Mouse (Mus musculus) mesoderm, embryonic 11.5 days (tissue): ENCODE data around the gene Irs2.

Experiments
- DNase-seq: peaks from one replicate; pipeline ENCODE4 v3.0.0-alpha.2; 2012; ENCODE audit warnings: low read depth, low spot score

Gene Irs2

GRCm38 (mm10) chr8:11008379-11008775 lies at the start of gene Irs2:
Irs2 (minus strand) TSS chr8:11008458.
- DNase-seq = no peak

- no peak for DNase-seq
Measured at GRCm38 (mm10) chr8:11056665-11057064, 48.4 kb upstream of the Irs2 start.

GRCm38 (mm10) chr8:11056175-11056563 lies 47.9 kb upstream of the Irs2 start:
- DNase-seq = no peak

- peak; percentile 50 for DNase-seq
Measured at GRCm38 (mm10) chr8:11055557-11056174, 47.4 kb upstream of the Irs2 start.

GRCm38 (mm10) chr8:11049835-11050234 lies 41.6 kb upstream of the Irs2 start:
- no peak for DNase-seq

- DNase-seq = no peak
Measured at GRCm38 (mm10) chr8:11047812-11048211, 39.6 kb upstream of the Irs2 start.

- DNase-seq = no peak
Measured at GRCm38 (mm10) chr8:11044660-11045059, 36.4 kb upstream of the Irs2 start.

- no peak for DNase-seq
Measured at GRCm38 (mm10) chr8:11043591-11043990, 35.3 kb upstream of the Irs2 start.

GRCm38 (mm10) chr8:11042872-11043587 lies 34.8 kb upstream of the Irs2 start:
- no peak for DNase-seq

- DNase-seq = no peak
Measured at GRCm38 (mm10) chr8:11040088-11040487, 31.8 kb upstream of the Irs2 start.

GRCm38 (mm10) chr8:11038788-11039187 lies 30.5 kb upstream of the Irs2 start:
- DNase-seq = no peak

- DNase-seq = no peak
Measured at GRCm38 (mm10) chr8:11038367-11038766, 30.1 kb upstream of the Irs2 start.

GRCm38 (mm10) chr8:11036790-11037189 lies 28.5 kb upstream of the Irs2 start:
- no peak for DNase-seq

GRCm38 (mm10) chr8:11035628-11036416 lies 27.6 kb upstream of the Irs2 start:
- DNase-seq = peak; percentile 41

- no peak for DNase-seq
Measured at GRCm38 (mm10) chr8:11024871-11025270, 16.6 kb upstream of the Irs2 start.

- DNase-seq = no peak
Measured at GRCm38 (mm10) chr8:11020949-11021572, 12.8 kb upstream of the Irs2 start.

- no peak for DNase-seq
Measured at GRCm38 (mm10) chr8:11015622-11016021, 7.4 kb upstream of the Irs2 start.

GRCm38 (mm10) chr8:11013258-11013657 lies 5.0 kb upstream of the Irs2 start:
- peak; percentile 54 for DNase-seq

GRCm38 (mm10) chr8:11011787-11012485 lies 3.7 kb upstream of the Irs2 start:
- no peak for DNase-seq

GRCm38 (mm10) chr8:11010913-11011605 lies 2.8 kb upstream of the Irs2 start:
- DNase-seq = no peak

- DNase-seq = no peak
Measured at GRCm38 (mm10) chr8:11010398-11010797, 2.1 kb upstream of the Irs2 start.
